Mouse (Mus musculus): Measurements from ENCODE around the gene Tsen15. TPM values are rescaled to one million over a fixed set of nuclear protein-coding genes. Genes with fewer than 3 reads are reported as not detected.

Tsen15 gene
- polyA plus RNA-seq (2017; shearing (Covaris generic)): 23.9 TPM

GRCm38 (mm10) chr1:152386188-152386835 is at the start of gene Tsen15:
Gene Tsen15 (minus strand): TSS chr1:152386688.

GRCm38 (mm10) chr1:152399790-152400555 is 13.5 kb upstream of the Tsen15 start, which contains the start of gene Colgalt2:
Gene Colgalt2 (plus strand): TSS chr1:152399830.

Other genes with a start within 250 kb of the Tsen15 start
- not detected for gene Colgalt2, start 13.1 kb upstream of the Tsen15 start, polyA plus RNA-seq (2017; shearing (Covaris generic))